Mouse (Mus musculus) hindbrain, postnatal 0 days (tissue): ENCODE measurements at regions not wholly inside any gene's neighbourhood (a gene's known extent, or its start where the extent isn't known, plus 50 kb on each side); places are given as distances from the start of the nearest gene placed in this dataset.
A peak's percentile ranks its signal among the peaks of the same experiment; 100 is the strongest.

Source experiments
- ATAC-seq: fragments of 200-750 bp; cut with Nextera tagmentation; 2 replicates; pipeline ENCODE4 v1.8.0; 2017; ENCODE audit warnings: mild to moderate bottlenecking, moderate TSS enrichment, moderate library complexity
- DNase-seq: peaks from one replicate; pipeline ENCODE4 v3.0.0-alpha.2; 2015; ENCODE audit warnings: low spot score
- H3K27ac ChIP-seq: fragments of 300-500 bp; sonication (generic); 2 replicates; pipeline ENCODE4 v1.5.1; 2014; ENCODE audit warnings: mild to moderate bottlenecking
- H3K27me3 ChIP-seq: fragments of 300-500 bp; sonication (generic); 2 replicates; pipeline ENCODE4 v1.6.1; 2014; ENCODE audit warnings: low read length, mixed read lengths; ENCODE audit not compliant: insufficient read depth
- H3K36me3 ChIP-seq: fragments of 300-500 bp; sonication (generic); 2 replicates; pipeline ENCODE4 v1.6.1; 2014; ENCODE audit warnings: low read length, mixed read lengths; ENCODE audit not compliant: insufficient read depth
- H3K4me1 ChIP-seq: fragments of 300-500 bp; sonication (generic); 2 replicates; pipeline ENCODE4 v1.6.1; 2014; ENCODE audit warnings: antibody characterized with exemption, low read length, mixed read lengths; ENCODE audit not compliant: insufficient read depth
- H3K4me2 ChIP-seq: fragments of 300-500 bp; sonication (generic); 2 replicates; pipeline ENCODE4 v1.6.1; 2014; ENCODE audit warnings: low read depth, mild to moderate bottlenecking, low read length, moderate library complexity, mixed read lengths
- H3K4me3 ChIP-seq: fragments of 300-500 bp; sonication (generic); 2 replicates; pipeline ENCODE4 v1.5.1; 2014; ENCODE audit warnings: low read length
- H3K9ac ChIP-seq: fragments of 300-500 bp; sonication (generic); replicated peaks from 2 replicates; pipeline ENCODE4 v1.6.1; 2014; ENCODE audit warnings: mild to moderate bottlenecking, low read length, moderate library complexity, mixed read lengths
- H3K9me3 ChIP-seq: fragments of 300-500 bp; sonication (generic); 2 replicates; pipeline ENCODE4 v1.6.1; 2016; ENCODE audit warnings: low read length, mixed read lengths
- CTCF ChIP-seq: IDR thresholded peaks from 2 replicates; pipeline ENCODE4 v1.5.1; 2016; ENCODE audit warnings: antibody characterized with exemption, control low read depth, low read depth
- WGBS: fragments of 180-500 bp; shearing (Covaris S2); extraction: QIAGEN DNeasy Blood & Tissue Kit; methylation state at CpG from one replicate; pipeline ENCODE4 v1.1.7; 2014; 5-methylcytosine and 5-hydroxymethylcytosine counted together
- microRNA-seq, 2 experiments: library from miRNA; unstranded; fragments of <30 nt; microRNA quantifications; one replicate each; pipeline ENCODE4; 2016

DNA sequence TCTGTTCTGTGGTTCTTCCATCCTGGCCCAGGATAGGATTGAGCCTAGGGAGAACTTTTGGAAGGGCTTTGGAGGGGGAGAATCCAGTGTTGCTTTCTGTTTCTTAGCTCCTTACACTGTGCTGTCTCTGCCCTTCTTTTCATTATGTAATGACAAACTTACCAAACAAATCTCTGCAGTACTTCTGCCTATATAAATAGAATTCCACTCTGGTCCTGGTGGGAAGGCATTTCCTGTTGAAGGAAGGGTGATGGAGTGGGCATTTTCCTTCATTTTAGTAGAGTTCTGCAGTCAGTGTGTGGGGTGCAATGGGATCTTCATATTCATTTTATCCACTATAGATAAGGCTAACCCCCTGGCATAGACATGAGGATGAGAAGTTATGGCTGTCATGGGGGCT, 63.2 kb upstream of the Adamts16 start:
- Histone ChIP-seq H3K27me3 (no peaks in the 10 kb centered on the region), H3K36me3 (no peaks in the 10 kb centered on the region), H3K4me2 (no peak overlapping the region), H3K4me3 (no peak overlapping the region), H3K9me3 (no peaks in the 10 kb centered on the region), H3K9ac (no peak overlapping the region), H3K4me1 (no peaks in the 10 kb centered on the region), H3K27ac (no peak overlapping the region)
- no peak for ATAC-seq
- no peak for DNase-seq
- TF ChIP-seq CTCF: no peak

DNA sequence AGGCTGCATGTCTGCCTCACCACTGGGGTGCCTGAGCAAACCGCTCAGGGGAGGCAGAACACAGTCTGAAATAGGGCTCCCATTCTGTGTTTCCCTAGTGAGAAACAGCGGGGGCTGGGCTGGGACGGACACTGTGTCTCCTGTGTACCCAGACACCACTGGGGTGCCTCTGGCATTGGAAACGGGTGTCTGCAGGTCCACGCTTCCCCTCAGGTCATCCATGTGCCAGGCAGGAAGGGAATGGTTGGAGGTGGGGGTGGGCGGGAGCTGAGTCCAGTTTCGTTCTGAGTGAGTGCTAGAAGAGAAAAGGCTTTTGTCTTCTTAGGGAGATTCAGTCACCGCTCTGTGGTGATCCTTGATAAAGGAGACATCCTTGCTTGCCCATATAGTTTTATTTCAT, 62.2 kb upstream of the Adamts16 start:
- H3K4me1 ChIP-seq: no peaks in the 10 kb centered on the region
- H3K27ac ChIP-seq: no peak overlapping the region
- H3K36me3 ChIP-seq: no peaks in the 10 kb centered on the region
- H3K9me3 ChIP-seq: no peaks in the 10 kb centered on the region
- no peak for TF ChIP-seq CTCF
- DNase-seq: no peak
- H3K9ac ChIP-seq: no peak overlapping the region
- H3K27me3 ChIP-seq: no peaks in the 10 kb centered on the region
- H3K4me2 ChIP-seq: no peak overlapping the region
- WGBS: 44% methylated on average over 8 of the region's 8 CpGs
- H3K4me3 ChIP-seq: no peak overlapping the region
- 0 out of 2 replicates have a peak, but pooled peaks have one; percentile 27 for ATAC-seq

GRCm38 (mm10) chr13:70903150-70903549, 61.5 kb upstream of the Adamts16 start:
- Histone ChIP-seq H3K4me3 (no peak overlapping the region), H3K36me3 (no peaks in the 10 kb centered on the region), H3K4me2 (no peak overlapping the region), H3K9ac (no peak overlapping the region), H3K27ac (no peak overlapping the region), H3K27me3 (no peaks in the 10 kb centered on the region), H3K9me3 (no peaks in the 10 kb centered on the region), H3K4me1 (no peaks in the 10 kb centered on the region)
- no peak for ATAC-seq
- no peak for DNase-seq
- TF ChIP-seq CTCF: no peak
- 74% methylated on average over 2 of the region's 2 CpGs for WGBS

GRCm38 (mm10) chr13:70902727-70903126, 61.1 kb upstream of the Adamts16 start:
- Histone ChIP-seq H3K9me3 (no peaks in the 10 kb centered on the region), H3K36me3 (no peaks in the 10 kb centered on the region), H3K4me3 (no peak overlapping the region), H3K27me3 (no peaks in the 10 kb centered on the region), H3K4me1 (no peaks in the 10 kb centered on the region), H3K9ac (no peak overlapping the region), H3K4me2 (no peak overlapping the region), H3K27ac (no peak overlapping the region)
- 35% methylated on average over 10 of the region's 10 CpGs for WGBS
- TF ChIP-seq CTCF: no peak
- ATAC-seq: no peak
- DNase-seq: no peak

- WGBS: 65% methylated on average over 5 of the region's 5 CpGs
- H3K4me1 ChIP-seq: no peaks in the 10 kb centered on the region
- H3K9ac ChIP-seq: no peak overlapping the region
- DNase-seq: no peak
- no peaks in the 10 kb centered on the region for H3K27me3 ChIP-seq
- no peaks in the 10 kb centered on the region for H3K36me3 ChIP-seq
- no peaks in the 10 kb centered on the region for H3K9me3 ChIP-seq
- no peak for ATAC-seq
- no peak overlapping the region for H3K4me3 ChIP-seq
- H3K27ac ChIP-seq: no peak overlapping the region
- TF ChIP-seq CTCF: no peak
- H3K4me2 ChIP-seq: no peak overlapping the region
Observed at GRCm38 (mm10) chr13:70891634-70892033, 50.0 kb upstream of the Adamts16 start.

Small RNA genes in the stretch of these regions (microRNA-seq; reads per million reads assigned to microRNA genes)
- gene Mir466f-4: 0 reads per million in 2 experiments
